Mouse (Mus musculus): ENCODE measurements around the gene Satb1. TPM values are rescaled to one million over a fixed set of nuclear protein-coding genes. Genes with fewer than 3 reads are reported as not detected.

Gene Satb1
- polyA plus RNA-seq, 1 experiment from 2014 or later: 32.1 TPM

DNA sequence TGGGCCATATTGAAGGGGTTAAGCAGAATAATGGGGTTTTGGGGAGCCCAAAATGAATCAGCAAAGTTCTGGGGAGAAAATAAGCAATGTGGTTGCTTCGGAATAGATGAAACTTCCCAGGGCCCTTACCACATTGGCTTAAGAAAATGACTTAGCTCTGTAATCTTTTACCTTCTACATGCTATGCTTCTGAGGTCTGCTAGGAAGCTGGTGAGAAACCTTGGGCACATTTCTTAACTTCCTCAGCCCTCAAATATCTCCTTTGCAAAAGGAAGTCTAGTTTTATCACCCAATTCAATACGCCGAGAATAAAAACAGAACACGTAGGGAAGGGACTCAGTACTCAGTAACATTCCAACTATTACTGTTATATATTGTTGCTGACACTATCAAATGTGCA, 80.9 kb downstream of the Satb1 start:
- WGBS: over 99% methylated on average over 4 of the region's 4 CpGs

DNA sequence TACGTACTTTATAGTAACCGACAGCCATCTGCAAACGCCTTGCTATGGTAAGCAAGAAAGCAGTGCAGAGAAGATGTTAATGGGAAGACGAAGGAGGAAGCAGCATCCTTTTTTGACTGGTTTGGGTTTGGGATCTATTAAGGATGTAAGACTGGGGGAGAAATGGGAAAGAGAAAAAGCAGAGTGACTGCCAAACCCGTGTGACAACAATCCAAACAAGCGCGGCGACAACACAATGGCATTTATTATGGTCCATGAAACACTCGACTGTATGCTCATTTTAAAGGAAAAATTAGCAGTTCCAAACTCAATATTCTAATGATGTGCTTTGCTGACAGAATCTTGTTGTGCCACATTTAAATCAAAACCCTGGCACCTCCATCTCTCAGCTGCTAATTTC, 85.9 kb downstream of the Satb1 start:
- Histone ChIP-seq H3K9ac (no peak overlapping the region), H3K27me3 (no peaks in the 10 kb centered on the region), H3K27ac (no peak overlapping the region), H3K4me2 (no peak overlapping the region), H3K4me1 (replicated peaks) (peaks cover 6% of the 10 kb centered on the region), H3K4me3 (no peak overlapping the region), H3K9me3 (no peaks in the 10 kb centered on the region), H3K36me3 (peaks cover 8% of the 10 kb centered on the region)
- 56% methylated on average over 9 of the region's 9 CpGs for WGBS
- ATAC-seq (ENCODE audit: low FRiP score): no peak

More for the DNA sequence above, 80.9 kb downstream of the Satb1 start:
- no peaks in the 10 kb centered on the region for H3K27me3 ChIP-seq
- no peak overlapping the region for H3K4me3 ChIP-seq
- no peak overlapping the region for H3K9ac ChIP-seq
- H3K27ac ChIP-seq: no peak overlapping the region
- no peak for ATAC-seq (ENCODE audit: low FRiP score)
- no peaks in the 10 kb centered on the region for H3K9me3 ChIP-seq
- no peak overlapping the region for H3K4me2 ChIP-seq
- H3K36me3 ChIP-seq: 0 out of 2 replicates have a peak, but pooled peaks cover 3% of the 10 kb centered on the region
- no peaks in the 10 kb centered on the region for H3K4me1 ChIP-seq (replicated peaks)

DNA sequence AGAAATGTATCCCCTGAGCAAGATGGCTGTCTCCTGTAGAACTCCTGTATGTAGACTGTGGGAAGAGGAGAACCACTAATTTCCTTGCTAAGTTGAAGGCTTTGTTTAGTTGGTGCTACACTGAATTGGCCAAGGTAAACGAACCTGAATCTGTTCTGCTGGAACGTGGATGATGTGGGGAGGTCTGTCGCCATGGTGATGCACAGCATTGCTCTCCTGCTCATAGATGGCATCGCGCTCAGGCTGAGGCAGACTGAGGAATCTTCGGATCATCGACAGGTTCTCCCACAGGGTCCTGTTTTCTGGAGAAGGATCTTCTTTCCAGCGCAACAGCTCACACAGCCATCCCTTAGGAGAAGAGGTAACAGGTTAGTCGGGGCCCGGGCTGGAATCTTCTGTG, 90.6 kb downstream of the Satb1 start:
- no peak overlapping the region for H3K9ac ChIP-seq
- no peaks in the 10 kb centered on the region for H3K27me3 ChIP-seq
- H3K36me3 ChIP-seq: peaks cover 30% of the 10 kb centered on the region
- ATAC-seq (ENCODE audit: low FRiP score): no peak
- 79% methylated on average over 10 of the region's 10 CpGs for WGBS
- H3K27ac ChIP-seq: no peak overlapping the region
- no peak overlapping the region for H3K4me3 ChIP-seq
- peaks cover 11% of the 10 kb centered on the region for H3K4me1 ChIP-seq (replicated peaks)
- H3K4me2 ChIP-seq: no peak overlapping the region
- H3K9me3 ChIP-seq: no peaks in the 10 kb centered on the region

DNA sequence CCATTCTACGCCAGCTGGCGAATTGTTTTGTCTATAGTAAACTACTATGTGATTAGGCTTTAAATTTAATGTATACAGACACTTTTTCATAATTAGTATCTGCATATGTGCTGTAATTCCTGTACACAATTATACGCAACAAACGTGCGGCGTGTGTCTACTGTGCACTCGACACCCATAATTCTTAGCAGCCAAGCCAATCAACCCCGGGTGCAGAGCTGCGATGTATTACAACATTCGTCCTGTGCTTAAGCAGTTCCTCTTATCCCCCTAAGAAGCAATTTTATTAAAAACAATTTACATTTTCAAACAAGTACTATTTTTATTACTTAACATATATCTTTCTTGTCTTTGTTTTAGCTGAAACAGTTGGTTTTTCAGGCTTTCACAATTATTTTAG, 92.0 kb downstream of the Satb1 start:
- Histone ChIP-seq H3K27ac (no peak overlapping the region), H3K27me3 (no peaks in the 10 kb centered on the region), H3K4me2 (no peak overlapping the region), H3K9ac (no peak overlapping the region), H3K36me3 (peaks cover 30% of the 10 kb centered on the region), H3K9me3 (no peaks in the 10 kb centered on the region), H3K4me1 (replicated peaks) (peaks cover 11% of the 10 kb centered on the region), H3K4me3 (no peak overlapping the region)
- ATAC-seq (ENCODE audit: low FRiP score): no peak
- 95% methylated on average over 10 of the region's 10 CpGs for WGBS

DNA sequence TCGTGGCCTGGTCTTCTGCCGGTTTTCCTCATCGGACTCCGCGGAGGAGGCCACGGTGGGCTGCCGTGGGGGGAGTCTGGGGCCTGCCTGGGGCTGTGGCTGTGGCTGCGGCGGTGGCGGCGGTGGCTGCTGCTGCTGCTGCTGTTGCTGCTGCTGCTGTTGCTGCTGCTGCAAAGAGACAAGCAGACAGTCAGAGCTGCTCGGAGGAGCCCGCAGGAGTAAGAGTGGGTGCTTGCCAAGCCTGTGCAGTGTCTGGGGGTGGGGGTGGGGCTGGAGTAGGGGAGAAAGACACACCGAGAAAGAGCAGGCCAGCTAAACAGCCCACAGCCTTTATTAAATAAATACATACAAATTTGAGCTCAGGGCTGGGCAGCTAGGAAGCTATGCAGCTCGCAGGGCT, 92.8 kb downstream of the Satb1 start:
- Histone ChIP-seq H3K27ac (no peak overlapping the region), H3K9ac (no peak overlapping the region), H3K36me3 (peaks cover 30% of the 10 kb centered on the region), H3K9me3 (no peaks in the 10 kb centered on the region), H3K27me3 (no peaks in the 10 kb centered on the region), H3K4me1 (replicated peaks) (peaks cover 11% of the 10 kb centered on the region), H3K4me2 (no peak overlapping the region), H3K4me3 (no peak overlapping the region)
- no peak for ATAC-seq (ENCODE audit: low FRiP score)
- WGBS: 86% methylated on average over 15 of the region's 15 CpGs

DNA sequence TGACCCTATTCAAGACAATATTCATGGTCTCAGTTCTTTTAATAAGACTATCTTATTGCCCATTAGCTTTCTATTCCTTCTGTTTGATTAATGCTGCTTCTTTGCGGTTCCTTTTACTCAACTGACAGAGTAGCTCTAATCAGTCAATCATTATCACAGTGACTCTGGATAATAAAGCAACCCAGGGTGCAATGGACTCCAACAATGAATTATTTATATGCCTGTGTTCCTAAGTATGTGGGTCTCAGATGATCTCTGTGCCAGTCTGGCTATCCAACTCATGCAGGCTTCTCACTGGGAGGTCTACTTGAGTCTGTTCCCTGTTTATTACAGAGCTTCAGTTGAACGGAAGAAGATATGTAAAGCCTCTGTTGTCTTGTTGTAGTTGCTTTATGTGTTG, 108.6 kb downstream of the Satb1 start:
- no peaks in the 10 kb centered on the region for H3K9me3 ChIP-seq
- H3K27ac ChIP-seq: no peak overlapping the region
- no peak overlapping the region for H3K4me3 ChIP-seq
- H3K4me1 ChIP-seq (replicated peaks): no peaks in the 10 kb centered on the region
- WGBS: 34% methylated on average over 2 of the region's 2 CpGs
- ATAC-seq (ENCODE audit: low FRiP score): no peak
- no peaks in the 10 kb centered on the region for H3K36me3 ChIP-seq
- H3K9ac ChIP-seq: no peak overlapping the region
- no peaks in the 10 kb centered on the region for H3K27me3 ChIP-seq
- H3K4me2 ChIP-seq: no peak overlapping the region

DNA sequence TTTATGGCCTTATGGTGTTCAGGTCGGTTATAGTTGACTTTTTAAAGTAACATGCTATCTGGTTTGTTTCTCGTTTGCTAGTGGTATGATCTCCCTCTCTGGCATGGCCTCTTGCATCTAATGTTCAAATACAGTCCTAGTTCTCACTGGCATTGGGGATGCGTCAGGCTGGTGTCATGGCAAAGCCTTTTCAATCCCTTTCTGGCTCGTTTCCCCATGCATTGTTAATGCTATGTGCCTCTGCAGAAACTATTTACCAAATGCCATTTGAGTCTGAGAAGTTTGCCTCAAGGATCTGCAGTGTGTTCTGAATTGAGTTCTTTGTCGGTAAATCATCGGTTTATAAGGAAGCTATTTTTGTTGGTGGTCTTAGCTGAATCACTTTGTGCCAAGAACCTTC, 137.4 kb downstream of the Satb1 start:
- H3K4me3 ChIP-seq: no peak overlapping the region
- no peaks in the 10 kb centered on the region for H3K27me3 ChIP-seq
- no peak overlapping the region for H3K9ac ChIP-seq
- whole genome bisulfite sequencing: 67% methylated on average over 6 of the region's 6 CpGs
- ATAC-seq (ENCODE audit: low FRiP score): no peak
- no peak overlapping the region for H3K4me2 ChIP-seq
- no peak overlapping the region for H3K27ac ChIP-seq
- H3K36me3 ChIP-seq: no peaks in the 10 kb centered on the region
- no peaks in the 10 kb centered on the region for H3K9me3 ChIP-seq
- H3K4me1 ChIP-seq (replicated peaks): no peaks in the 10 kb centered on the region

DNA sequence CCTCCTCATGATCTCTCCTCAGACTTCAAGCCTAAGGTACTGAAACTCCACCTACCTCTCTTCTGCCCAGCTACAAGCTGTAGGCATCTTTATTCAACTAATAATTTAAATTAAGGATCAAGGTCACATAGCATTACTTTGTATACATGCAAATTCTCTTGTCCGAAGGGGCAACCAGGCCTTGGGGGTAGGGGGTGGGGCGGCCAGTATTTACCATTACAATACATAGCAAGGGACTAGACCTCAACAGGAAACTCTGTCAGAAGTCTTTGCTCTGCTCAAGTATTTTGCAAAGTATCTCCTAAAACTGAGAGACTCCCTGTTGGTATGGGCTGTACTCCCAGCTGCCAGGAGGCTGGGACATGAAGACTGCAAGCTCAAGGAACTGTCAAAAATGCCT, 137.8 kb downstream of the Satb1 start:
- Histone ChIP-seq H3K36me3 (no peaks in the 10 kb centered on the region), H3K9ac (no peak overlapping the region), H3K4me1 (replicated peaks) (no peaks in the 10 kb centered on the region), H3K4me2 (no peak overlapping the region), H3K27me3 (no peaks in the 10 kb centered on the region), H3K4me3 (no peak overlapping the region), H3K9me3 (no peaks in the 10 kb centered on the region), H3K27ac (no peak overlapping the region)
- WGBS: 46% methylated on average over 2 of the region's 2 CpGs
- ATAC-seq (ENCODE audit: low FRiP score): no peak

DNA sequence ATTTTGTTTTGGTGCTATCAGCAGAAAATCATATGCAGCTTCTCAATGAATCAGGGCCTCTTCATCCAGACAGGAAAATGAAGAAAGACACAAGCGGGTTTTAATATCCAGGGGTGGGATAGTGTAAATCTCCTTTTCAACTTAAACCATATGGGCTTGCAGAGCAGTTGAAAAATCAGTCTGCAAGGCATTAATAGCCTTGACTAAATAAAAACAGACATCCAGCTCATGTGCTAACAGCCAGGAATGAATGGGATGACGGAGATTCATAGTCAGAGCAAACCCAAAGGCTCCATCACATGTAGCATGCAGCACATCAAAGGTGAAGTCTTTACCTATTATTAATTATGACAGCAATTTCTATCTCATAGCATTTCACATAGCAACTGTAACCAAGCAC, 142.6 kb downstream of the Satb1 start:
- Histone ChIP-seq H3K4me2 (no peak overlapping the region), H3K27me3 (no peaks in the 10 kb centered on the region), H3K27ac (no peak overlapping the region), H3K4me3 (no peak overlapping the region), H3K9me3 (no peaks in the 10 kb centered on the region), H3K4me1 (replicated peaks) (no peaks in the 10 kb centered on the region), H3K9ac (no peak overlapping the region), H3K36me3 (no peaks in the 10 kb centered on the region)
- no peak for ATAC-seq (ENCODE audit: low FRiP score)
- WGBS: 85% methylated on average over 2 of the region's 2 CpGs

DNA sequence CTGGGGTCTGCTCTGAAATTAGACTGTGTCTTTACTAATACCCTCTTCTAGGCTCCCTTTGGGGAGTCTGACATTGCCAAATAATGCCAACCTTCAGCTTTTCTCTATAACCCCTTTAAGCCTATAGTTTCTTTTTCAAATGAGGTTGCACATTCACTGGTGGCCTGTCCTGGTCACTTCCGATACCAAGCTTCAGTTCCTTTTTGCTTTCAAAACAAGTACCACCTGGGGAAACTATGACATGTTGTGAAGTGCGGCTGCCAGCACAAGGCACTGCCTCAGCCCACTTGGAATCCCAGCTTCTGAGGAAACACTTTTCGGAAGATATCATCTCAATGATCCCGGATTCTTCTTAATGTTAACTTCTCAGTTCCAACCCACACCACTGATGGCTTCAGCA, 145.9 kb downstream of the Satb1 start:
- Histone ChIP-seq H3K4me1 (replicated peaks) (no peaks in the 10 kb centered on the region), H3K27me3 (no peaks in the 10 kb centered on the region), H3K4me2 (no peak overlapping the region), H3K36me3 (no peaks in the 10 kb centered on the region), H3K9ac (no peak overlapping the region), H3K9me3 (no peaks in the 10 kb centered on the region), H3K4me3 (no peak overlapping the region), H3K27ac (no peak overlapping the region)
- 95% methylated on average over 4 of the region's 4 CpGs for WGBS
- no peak for ATAC-seq (ENCODE audit: low FRiP score)

Data from hindbrain, embryonic 13.5 days (tissue).